Mouse (Mus musculus) E14TG2a.4 (cell line): Measurements from ENCODE around the gene Alkal2.

Experiments
- CTCF ChIP-seq: conservative IDR thresholded peaks from 2 replicates; pipeline ENCODE4 v1.5.1; 2014; ENCODE audit warnings: low read length
- NANOG ChIP-seq: IDR thresholded peaks from 2 replicates; pipeline ENCODE4 v1.6.1; 2014; ENCODE audit warnings: borderline replicate concordance, low read length, mixed read lengths
- POU5F1 ChIP-seq: IDR thresholded peaks from 2 replicates; pipeline ENCODE4 v1.6.1; 2014; ENCODE audit warnings: low read length, borderline replicate concordance

DNA sequence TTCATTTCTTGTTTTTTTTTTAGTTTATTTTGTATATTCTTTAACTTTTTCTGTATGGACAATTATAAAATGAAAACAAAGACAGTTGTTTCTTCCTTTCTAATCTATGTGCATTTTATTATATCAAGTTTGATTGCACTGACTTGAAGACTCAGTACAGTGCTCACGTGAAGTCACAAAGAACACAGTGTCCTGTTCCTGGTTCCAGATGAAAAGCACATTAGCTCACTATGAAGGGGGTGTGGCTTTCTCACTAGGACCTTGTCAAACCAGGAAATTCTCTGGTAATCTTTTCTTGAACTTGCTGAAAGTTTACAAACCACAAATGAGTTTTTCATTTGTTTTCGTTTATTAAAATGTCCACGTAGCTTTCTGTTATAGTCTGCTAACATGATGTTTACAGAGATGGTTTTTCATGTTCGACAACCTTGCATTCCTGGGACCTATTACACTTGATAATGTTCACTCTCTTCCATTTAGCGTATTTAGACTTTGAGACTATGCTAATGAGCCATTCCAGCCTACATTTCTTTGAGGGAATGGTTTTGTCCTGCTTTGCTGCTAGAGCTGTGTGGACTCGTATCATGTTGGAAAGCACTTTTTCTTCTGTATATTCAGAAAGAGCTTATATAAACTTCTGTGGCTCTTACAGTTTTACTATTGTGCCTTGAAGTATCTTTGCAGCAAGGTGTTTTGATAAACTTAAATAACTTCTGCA lies 28.5 kb upstream of the Alkal2 start:
- TF ChIP-seq CTCF (no peak), POU5F1 (no peak), NANOG (no peak)
